Mouse (Mus musculus) cerebellum, adult 9-11 months (tissue): Measurements from ENCODE around the gene Sv2b.
A peak's percentile ranks its signal among the peaks of the same experiment; 100 is the strongest.

ENCODE experiments used
- DNase-seq: peaks from one replicate; pipeline ENCODE4 v3.0.0; 2022

Sv2b gene

DNA sequence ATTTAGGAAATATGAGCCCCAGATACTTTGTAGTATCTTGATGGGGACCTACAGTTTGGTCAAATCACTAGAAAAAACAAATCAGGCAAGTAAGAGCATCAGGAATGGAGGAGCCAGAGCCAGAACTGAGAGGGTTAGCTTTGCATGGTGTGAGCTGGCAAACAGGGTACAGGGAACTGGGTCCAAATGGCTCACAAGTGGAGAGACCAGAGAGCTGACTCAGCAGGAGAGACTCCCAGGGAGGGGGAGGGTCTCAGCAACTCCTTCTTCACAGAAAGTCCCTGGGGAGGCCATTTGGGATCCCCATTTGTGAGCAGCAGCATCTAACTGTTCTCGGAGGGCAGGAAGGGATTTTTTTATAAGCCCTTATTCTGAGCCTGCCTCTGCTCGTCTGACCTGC lies 18.5 kb downstream of the Sv2b start:
- peak; percentile 74 for DNase-seq

DNA sequence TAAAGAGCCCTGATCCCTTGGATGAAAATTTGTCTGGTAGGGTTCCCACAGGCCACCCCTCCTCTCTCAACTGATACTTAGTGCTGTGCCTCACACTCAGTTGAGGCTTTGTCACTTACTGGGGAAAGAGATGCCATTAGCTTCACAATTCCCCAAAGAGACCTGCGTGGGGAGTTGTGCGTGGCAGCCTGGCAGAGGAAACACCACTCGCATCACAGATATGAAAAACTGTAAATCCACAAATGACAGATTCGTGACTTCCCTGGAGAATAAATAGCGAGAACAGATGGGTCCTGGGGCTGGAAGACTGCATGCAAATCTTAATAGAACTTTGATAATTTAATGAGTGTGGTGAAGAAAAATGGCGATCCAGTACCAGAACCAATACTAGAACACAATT lies 21.8 kb downstream of the Sv2b start:
- no peak for DNase-seq

DNA sequence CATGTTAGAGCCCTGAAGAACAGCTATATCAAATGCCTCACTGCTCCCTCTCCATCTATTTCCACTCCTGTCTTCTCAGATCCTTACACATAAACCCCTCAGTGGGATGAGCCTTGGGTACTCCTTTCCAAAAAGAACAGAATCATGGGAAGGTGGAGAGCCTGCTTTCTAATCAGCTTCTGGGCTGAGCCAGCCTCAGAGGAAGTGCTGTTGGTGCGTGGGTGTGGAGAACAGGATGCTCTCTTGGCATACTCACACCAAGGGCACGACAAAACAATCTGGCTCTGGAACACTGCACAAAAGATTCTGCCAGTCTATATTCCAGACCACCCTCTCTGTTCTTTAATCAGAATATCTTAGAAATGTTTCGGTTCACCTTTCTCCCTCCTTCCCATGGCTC lies 26.1 kb downstream of the Sv2b start:
- DNase-seq: peak; percentile 90

DNA sequence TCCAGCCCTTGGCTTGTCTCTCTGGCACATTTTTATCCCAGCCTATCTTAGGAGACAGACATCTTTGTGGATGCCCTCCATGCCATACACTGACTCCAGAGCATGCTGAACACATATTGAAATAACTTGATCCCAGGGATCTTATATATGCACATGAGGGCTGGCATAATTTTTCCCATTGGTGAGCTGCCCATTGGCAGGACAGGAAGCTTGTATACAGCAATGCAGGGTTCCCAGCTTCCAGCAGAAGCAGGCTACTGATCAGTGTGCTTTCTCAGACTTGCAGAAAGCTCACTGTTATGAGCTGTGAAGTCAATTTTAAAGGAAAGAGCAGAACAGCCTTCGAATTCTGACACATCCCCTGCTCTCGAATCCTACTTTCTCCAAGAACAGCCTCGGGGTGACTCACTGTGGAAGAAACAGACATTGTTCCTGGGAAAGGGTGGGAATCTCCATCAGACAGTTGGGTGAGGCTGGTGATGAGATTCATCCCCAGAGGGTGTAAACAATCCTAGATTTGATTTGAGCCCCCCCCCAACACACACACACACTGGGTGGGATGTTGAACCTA lies 26.9 kb downstream of the Sv2b start:
- no peak for DNase-seq

DNA sequence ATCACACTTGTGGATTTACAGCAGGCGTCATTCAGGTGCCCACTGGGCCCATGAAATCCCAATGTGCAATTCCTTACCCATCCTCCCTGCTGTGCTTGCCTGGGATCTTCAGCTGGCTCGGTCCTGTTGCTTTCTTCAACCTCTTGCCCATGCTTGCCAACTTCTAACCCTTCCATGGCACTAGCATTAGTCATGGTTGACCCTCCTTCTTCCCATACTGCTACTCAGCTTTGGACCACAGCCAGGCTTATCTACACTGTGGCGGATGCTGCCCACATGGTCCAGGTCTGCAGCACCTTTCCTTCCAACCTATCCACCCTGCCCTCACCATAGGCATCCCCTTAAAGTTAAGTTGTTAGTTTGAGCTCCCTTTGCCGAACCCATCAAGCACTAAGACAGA lies 28.0 kb downstream of the Sv2b start:
- no peak for DNase-seq

DNA sequence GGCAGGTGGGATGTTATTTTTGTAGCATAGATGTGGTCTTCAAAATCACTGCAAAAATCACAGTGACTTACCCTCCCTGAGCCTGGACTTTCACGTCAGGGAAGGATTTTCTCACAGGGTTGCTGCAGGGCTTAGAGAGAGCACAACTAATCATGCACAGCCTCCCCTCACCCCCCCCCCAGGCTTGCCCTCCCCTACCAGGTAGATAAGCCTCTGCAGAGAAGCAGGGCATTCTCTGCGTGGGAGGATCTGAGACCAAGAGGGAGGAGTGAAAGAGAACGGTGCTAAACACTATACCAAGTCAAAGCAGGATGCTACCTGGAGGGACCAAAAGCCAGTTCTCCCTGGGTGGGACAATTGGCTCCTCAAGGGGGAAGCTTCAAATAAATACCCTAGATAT lies 31.2 kb downstream of the Sv2b start:
- DNase-seq: no peak

DNA sequence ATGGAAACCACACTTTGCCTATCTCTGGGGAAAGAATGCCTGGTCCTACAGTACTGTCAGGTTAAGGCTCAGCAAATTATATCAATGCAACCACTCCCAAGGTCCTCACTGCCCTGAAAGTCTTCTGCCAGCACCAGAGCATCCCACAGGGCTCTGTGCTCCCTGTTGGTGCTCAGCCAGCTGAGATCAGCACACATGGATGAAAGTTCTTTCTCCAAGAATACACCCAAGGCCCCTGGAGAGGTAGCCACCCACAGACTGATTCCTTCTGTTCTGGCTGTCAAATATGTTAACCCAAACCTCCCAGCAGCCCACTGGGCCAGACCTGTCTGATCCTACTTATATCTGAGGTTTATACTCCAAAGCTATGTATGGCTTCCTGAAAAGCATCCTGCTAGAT lies 32.3 kb downstream of the Sv2b start:
- peak; percentile 58 for DNase-seq

DNA sequence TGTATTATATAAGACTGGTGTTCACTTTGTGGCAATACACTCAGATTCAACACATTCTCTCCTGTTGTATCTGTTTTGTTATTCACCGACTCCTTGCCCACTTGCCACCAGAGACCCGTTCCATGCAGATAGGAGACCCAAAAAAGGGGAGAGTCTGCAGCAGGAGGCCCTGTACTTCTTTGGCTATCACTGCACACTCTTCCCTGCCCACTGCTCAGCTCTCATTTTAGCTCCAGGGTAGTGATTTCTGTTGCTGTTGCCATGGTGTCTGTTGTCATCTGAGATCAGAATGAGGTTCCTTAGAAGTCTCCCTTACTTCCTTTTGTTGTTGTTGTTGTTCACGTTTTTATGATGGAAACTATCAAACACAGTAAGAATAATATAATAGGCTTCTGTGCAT lies 34.5 kb downstream of the Sv2b start:
- DNase-seq: no peak

DNA sequence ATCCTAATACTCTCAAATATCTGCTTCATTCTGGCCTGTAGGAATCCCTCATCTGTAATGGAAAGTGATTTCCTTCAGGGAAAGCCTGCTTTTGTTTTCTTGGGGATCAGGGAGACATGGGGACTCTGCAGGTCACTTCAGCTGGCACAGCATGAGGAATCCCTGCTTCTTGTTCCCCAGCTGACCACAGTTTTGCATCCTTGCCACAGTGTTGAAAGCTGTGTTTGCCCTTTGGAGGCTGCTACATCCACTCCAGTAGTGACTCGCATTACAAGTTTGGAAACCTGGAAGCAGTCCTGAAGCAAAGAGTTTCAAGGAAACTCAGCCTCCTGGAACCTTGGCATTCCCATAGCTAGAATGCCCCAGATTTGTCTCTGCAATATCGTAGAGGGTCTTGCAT lies 35.4 kb downstream of the Sv2b start:
- no peak for DNase-seq

DNA sequence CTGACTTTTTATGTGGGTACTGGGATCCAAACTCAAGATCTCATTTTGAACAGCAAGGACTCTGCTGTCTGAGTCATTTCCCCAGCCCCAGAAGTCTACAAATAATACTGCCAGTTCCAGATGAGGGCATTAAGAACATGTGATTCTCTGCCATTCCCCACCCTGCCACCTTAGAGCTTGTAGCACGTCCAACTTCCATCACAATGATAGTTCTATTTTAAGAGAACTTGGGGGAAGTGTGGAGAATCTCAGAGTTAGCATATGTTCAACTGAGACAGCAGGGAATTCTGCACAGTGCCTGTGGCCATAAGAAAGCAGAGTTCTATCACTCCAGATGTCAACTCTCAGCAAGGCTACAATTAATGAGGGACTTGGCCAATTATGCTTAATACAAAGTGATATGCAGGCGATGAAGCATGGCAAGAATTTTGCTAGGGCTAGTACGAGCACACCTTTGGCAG lies 37.1 kb downstream of the Sv2b start:
- DNase-seq: no peak

DNA sequence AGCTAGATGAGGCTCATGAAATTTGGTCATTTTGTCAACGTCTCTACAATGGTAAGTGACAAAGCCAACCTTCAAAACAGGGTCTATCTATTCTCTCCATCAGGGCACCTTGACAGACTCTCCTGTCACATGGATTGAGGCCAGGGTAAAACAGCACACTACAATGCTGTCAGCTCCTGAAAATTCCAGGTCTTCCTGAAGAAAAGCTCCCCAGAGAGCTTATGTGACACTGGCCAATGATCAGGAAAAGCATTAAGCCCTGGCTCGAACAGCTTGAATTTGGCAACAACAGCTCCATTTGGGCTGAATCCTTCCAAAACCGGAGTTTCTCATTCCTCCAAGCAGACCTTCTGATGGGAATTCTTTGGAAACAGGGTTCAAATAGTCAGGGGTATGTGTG lies 37.8 kb downstream of the Sv2b start:
- DNase-seq: peak; percentile 77

DNA sequence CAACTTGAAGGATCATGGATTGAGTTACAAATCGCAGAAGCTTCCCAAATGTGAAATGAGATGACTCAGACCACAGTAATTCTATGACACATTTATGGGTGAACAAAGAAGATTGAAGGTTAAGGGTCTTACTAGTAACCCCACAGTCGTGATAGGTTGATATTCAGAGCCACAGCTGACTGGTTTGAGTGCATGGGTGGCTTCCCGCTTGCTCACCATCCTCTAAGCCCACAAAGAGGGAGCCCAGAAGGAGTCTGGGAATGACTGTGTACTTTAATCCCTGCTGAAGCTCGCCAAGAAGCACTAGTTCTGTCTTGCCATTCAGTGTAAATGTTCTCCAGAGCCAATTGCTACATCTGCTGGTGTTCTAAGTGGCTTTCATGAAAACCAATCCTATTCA lies 41.8 kb downstream of the Sv2b start:
- no peak for DNase-seq

DNA sequence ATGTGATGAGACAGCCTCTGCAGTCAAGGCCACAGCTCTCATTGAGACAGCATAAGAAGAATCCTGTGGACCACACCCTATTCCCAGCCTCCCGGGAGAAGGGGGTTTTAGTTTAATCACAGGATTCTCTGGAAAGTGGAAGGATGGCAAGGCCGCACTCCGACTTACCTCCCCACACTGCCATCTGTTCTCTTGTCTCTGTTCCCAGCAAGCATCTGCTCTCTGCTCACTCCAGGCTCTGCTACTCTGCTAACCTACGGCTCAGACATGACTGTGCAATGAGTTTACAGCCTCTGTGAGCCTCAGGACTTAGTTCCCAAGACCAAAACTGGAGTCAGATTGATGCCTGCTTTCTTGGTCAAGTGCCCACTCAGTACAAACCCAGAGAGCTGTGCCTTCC lies 43.8 kb downstream of the Sv2b start:
- DNase-seq: peak; percentile 95

DNA sequence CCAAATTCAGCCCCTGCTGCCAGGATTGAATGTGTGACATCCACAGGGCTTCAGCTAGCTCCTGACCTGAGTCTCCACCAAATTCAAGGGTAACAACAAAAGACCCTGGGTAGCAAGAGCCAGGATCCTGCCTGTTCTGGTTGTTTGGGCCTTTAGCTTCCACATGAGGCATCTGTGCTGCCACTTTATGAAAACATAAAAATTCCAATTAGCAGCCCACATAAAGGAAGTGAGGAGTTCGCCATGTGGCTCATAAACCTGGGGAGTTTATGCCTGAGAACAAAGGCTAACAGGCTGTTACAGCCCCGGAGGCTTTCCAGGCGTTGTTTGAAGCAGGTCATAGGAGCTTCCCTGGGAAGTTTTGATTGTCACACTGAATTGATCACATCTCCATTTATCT lies 49.1 kb downstream of the Sv2b start:
- no peak for DNase-seq

DNA sequence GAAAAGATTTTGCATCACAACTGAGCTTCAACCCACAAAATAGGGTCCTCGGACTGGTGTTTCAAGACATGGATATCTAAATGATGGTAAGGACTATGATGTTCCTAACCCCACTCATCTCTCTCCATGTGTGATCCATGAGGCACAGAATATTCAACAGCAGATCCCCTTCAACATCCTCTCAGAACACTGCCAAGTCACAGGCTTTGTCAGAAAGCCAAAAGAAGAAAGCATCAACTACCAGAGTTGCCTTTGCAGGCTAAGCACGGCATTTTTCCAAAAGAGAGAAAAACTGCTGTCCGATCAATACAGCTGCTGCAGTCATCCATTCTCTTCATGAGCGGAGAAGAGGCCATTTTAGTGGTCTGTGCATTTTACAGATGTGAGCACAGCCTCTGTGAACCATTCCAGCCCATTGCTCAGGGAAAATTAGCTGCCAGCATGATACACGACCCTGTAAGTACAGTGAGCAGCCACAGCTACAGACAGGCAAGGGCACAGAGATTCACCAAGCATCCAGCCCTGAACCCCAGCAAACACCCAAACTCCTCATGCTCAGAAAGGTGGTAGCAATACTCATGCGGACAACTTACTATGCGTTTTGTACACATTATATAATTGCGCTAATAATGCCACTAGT lies 55.3 kb downstream of the Sv2b start:
- DNase-seq: no peak

DNA sequence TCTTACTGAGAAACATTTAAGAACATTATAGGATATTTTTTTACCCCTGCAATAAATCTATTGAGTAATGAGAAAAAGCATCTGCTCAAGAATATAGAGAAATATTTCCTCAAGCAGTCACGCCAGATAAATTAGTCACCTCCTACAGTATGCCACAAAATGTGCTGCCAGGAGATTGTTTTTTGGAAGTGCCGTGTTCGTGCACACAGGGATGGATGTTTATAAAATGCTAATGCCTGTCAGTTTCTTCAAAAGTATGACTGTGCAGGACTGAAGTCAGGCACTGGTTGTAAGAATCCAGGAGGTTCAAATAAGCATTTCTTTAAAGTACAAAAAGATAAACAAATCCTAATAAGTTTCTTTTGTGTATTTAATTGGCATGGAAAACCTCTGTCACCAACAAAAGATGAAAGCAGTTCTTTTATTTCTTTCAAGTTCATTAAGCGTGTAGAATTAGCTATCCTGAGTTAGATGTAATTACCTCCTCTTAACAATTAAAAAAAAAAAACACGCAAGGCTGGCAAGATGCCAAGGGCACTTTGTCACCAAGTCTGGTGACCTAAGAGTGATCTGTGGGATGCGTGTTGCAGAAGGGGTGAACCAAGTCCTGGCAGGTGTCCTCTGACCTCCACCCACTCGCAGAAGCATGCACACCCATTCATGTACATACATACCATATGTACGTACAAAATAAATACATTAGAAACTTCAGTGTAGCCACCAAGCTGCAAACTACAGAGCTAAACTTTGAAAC lies 68.1 kb downstream of the Sv2b start:
- DNase-seq: no peak

DNA sequence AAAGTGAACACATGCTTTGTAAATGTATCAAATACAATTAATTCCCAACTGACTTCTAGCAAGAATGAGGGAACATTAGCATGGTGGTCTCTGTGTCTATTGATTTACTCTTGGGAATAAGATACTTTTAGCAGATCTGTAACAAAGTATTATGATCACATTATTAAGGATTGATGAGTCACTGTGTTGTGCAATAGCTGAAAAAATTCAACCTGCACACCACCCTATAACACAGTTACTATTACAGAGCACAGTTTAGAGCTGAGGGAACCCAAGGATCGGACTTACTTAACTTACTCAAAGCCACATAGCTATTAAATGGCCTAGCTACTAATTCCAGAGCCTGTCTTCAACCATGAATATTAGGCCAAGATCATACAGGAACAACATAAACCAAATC lies 72.7 kb downstream of the Sv2b start:
- no peak for DNase-seq

DNA sequence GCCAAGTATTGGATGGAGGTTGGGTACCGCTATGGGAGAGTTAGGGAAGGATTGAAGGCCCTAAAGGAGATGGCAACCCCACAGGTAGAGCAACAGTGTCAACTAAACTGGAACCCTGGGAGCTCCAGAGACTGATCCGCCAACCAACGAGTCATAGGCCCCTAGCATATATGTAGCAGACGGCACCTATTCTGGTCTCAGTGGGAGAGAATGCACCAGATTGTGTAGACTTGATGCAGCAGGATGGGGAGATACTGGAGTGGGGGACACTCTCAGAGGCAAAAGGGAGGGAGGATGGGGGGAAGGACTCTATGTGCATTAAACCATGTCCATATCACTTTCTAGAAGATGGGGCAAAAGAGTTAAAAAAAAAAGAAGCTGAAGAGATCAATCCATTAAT lies 84.9 kb downstream of the Sv2b start:
- DNase-seq: no peak

DNA sequence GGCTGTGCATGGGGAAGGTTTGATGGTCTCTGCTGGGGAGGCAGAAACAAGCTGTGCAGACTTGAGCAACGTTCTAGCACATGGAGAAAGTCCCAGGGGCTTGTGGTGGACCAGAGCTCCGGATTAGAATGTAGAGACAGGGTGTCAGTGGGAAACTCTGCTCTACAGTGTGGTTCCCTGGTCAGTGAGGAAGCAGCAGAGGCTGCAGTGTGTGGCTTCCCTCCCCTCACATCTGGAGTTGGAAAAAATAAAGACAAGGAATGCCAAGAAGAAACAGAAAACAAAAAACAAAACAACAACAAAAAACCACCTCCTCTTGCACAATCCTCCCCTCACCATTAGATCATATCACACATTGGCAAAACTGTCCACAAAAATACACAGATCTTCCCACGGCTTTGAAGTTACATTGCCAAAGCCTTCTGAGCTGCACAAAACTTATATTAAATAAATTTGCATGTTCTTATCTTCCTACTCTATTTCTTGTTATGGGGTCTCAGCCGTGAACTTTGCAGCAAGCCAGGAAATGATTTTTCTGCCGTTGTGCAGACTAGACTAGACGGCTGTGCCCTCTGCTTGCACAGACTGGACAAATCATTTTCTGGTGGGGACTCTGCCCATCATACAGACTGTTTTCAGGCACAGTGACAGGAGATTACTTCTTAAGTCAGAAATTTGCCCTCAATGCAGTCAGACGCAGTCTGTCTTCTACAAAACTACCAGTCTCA lies 86.2 kb downstream of the Sv2b start:
- DNase-seq: no peak

DNA sequence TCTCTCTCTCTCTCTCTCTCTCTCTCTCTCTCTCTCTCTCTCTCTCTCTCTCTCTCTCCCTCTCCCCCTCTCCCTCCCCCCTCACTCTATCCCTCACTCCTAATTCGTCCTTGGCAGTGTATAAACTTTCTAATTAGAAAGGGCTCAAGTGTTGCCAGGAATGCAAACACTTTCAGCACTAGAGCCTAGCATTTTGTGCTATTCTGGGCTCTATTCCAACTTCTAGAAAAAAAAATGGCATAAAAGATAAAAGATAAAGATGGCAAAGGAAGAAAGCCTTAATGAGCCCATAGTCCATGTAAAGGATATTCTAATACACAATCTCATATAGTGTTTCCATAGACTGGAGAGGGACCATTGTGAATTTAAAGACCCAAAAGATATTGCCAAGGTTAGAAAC lies 88.3 kb downstream of the Sv2b start:
- no peak for DNase-seq

DNA sequence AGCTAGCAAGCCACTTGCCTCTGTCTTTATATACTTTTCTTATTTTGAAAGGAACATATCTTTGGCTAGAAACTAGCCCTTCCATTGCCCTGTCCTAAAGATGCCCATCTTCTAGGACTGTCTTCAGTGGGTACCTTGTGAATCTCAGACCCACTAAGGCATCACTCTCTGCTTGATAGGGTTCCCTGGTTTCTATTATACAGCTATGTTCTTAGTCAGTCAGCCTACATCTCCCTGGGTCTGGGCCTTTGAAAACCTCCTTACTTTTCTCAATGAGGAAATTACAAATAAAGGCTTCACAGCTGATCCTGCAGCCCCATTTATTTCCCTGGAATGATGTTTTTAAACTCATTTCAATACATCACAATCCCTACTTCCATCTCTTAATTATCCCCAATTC lies 88.8 kb downstream of the Sv2b start:
- DNase-seq: no peak

DNA sequence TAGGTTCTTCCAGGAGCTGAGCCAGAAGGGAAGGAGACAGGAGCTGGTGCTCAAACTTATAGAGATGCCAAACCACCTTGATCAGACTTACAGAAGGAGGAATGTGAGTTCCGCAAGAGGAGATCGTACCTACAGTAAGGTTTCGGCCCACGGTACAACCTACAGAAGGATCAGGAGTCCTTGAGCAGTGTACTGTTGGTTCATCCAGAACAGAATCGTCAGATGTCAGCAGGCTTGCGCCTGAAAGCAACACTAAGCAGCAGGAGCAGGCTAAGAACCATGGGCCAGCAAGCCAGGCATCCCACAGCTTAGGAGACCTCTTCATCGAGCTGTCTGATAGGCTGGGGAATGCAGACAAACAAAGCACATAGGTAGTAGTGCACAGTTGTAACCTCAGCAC lies 92.9 kb downstream of the Sv2b start:
- no peak for DNase-seq

DNA sequence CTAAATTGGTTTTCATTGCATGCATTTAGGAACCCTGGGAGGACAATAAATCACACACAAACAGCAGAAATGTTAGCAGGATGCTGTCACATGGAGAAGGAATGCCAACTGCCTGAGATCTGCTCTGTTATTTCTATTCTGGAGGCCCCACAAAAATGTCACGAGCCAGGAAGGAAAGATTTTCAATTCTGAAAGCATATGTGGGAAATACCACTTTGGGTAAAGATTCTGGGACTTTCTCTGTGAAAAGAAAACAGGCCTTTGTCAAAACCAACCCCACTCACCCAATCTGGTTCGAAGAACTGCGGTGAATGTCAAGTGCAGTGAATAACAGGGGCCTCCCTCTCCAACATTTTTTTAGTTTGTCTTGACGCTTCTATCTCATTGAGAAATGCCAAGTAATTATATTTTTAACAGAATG lies 99.8 kb downstream of the Sv2b start:
- DNase-seq: peak; percentile 49
